23 mouse cellular contexts compared by ENCODE assay signal in genomic region chr2:156956306-156956705, GRCm38 (mm10). TPM values are rescaled to one million over a fixed set of nuclear protein-coding genes. Genes with fewer than 3 reads are reported as not detected.
DNase-seq lines count a peak whose midpoint lies in the region; ATAC-seq and TF ChIP-seq lines count a peak whose summit lies in the region.
"Had no signal": no experiment of that assay in that cellular context is flagged by ENCODE, and none has a peak within 500 bp of the region (broad histone marks: within the 10 kb centered on the region; RNA-seq: fewer than 3 reads in every experiment).

No protein-coding gene starts in this region.

- peak; percentile 70 for ATAC-seq in intestine, embryonic 16.5 days
- ATAC-seq in liver, embryonic 14.5 days (ENCODE audit: insufficient read depth), result peak; percentile 90
- ATAC-seq in stomach, embryonic 15.5 days (ENCODE audit: insufficient read depth, low FRiP score, low read depth), result peak; percentile 75; the same call in 1 of the 2 replicates
- ATAC-seq: inflammation-experienced regulatory T-cells, adult 6 months; midbrain, embryonic 15.5 days had no signal

- no peak overlapping the region for H3K4me3 ChIP-seq in heart, embryonic 10.5 days
- H3K4me3 ChIP-seq in intestine, embryonic 16.5 days (ENCODE audit: low read length), result no peak overlapping the region
- H3K4me3 ChIP-seq in liver, embryonic 14.5 days (ENCODE audit: insufficient read depth in 1 of 2, low read depth in 2 of 2, low read length in 2 of 2), result no peak overlapping the region
- no peak overlapping the region for H3K4me3 ChIP-seq in stomach, embryonic 15.5 days (replicated peaks)
- H3K4me3 ChIP-seq: embryonic facial prominence, embryonic 10.5 days; heart, adult 2 months; hindbrain, embryonic 13.5 days; limb, embryonic 13.5 days; midbrain, embryonic 15.5 days; myocyte; neural tube, embryonic 13.5 days had no signal

- peaks cover 8% of the 10 kb centered on the region; the same call in 1 of the 2 replicates for H3K4me1 ChIP-seq in heart, embryonic 10.5 days
- no peaks in the 10 kb centered on the region for H3K4me1 ChIP-seq in intestine, embryonic 16.5 days (ENCODE audit: control insufficient read depth, insufficient read depth, low read length)
- H3K4me1 ChIP-seq in liver, embryonic 14.5 days (replicated peaks; ENCODE audit: control insufficient read depth in 2 of 2, insufficient read depth in 2 of 2, low read length in 1 of 2), result peaks cover 35 to 39% of the 10 kb centered on the region in 2 experiments
- no peaks in the 10 kb centered on the region for H3K4me1 ChIP-seq in stomach, embryonic 15.5 days
- H3K4me1 ChIP-seq: embryonic facial prominence, embryonic 10.5 days; hindbrain, embryonic 13.5 days; limb, embryonic 13.5 days; midbrain, embryonic 15.5 days; neural tube, embryonic 13.5 days had no signal

- no peaks in the 10 kb centered on the region for H3K9me3 ChIP-seq in heart, embryonic 10.5 days
- H3K9me3 ChIP-seq in intestine, embryonic 16.5 days (ENCODE audit: control insufficient read depth, low read length), result no peaks in the 10 kb centered on the region
- H3K9me3 ChIP-seq in liver, embryonic 14.5 days (ENCODE audit: control insufficient read depth, low read length), result no peaks in the 10 kb centered on the region
- H3K9me3 ChIP-seq in stomach, embryonic 15.5 days, result no peaks in the 10 kb centered on the region
- H3K9me3 ChIP-seq: embryonic facial prominence, embryonic 10.5 days; hindbrain, embryonic 13.5 days; limb, embryonic 13.5 days; midbrain, embryonic 15.5 days; neural tube, embryonic 13.5 days had no signal

- H3K9ac ChIP-seq in intestine, embryonic 16.5 days (ENCODE audit: low read depth, low read length), result no peak overlapping the region
- H3K9ac ChIP-seq in liver, embryonic 14.5 days (replicated peaks), result peak overlapping the region; percentile 23; the same call in 1 of the 2 replicates
- H3K9ac ChIP-seq in stomach, embryonic 15.5 days, result no peak overlapping the region
- H3K9ac ChIP-seq: hindbrain, embryonic 13.5 days; limb, embryonic 13.5 days; lung, embryonic 14.5 days; midbrain, embryonic 15.5 days; neural tube, embryonic 13.5 days had no signal

- intact Hi-C loops in heart, postnatal 14 days (cut with DNase I), result no loop called here

- WGBS in heart, embryonic 10.5 days, result 72% methylated on average over 7 of the region's 7 CpGs
- 69% methylated on average over 7 of the region's 7 CpGs for WGBS in intestine, embryonic 16.5 days
- WGBS in liver, embryonic 14.5 days (ENCODE audit: insufficient replicate concordance), result 26% methylated on average over 7 of the region's 7 CpGs
- WGBS in stomach, embryonic 15.5 days, result 73% methylated on average over 7 of the region's 7 CpGs

- TF ChIP-seq EP300 in liver, embryonic 14.5 days (IDR thresholded peaks at IDR 0.05; ENCODE audit: low read depth), result peak; percentile 84

- peaks cover 4% of the 10 kb centered on the region; the same call in 1 of the 2 replicates for H3K36me3 ChIP-seq in heart, embryonic 10.5 days
- no peaks in the 10 kb centered on the region; the same call in 1 of the 2 replicates for H3K36me3 ChIP-seq in intestine, embryonic 16.5 days (ENCODE audit: control insufficient read depth, insufficient read depth, low read length)
- H3K36me3 ChIP-seq in liver, embryonic 14.5 days (replicated peaks; ENCODE audit: control insufficient read depth, insufficient read depth, low read depth), result peaks cover 3% of the 10 kb centered on the region
- H3K36me3 ChIP-seq in stomach, embryonic 15.5 days, result no peaks in the 10 kb centered on the region
- H3K36me3 ChIP-seq: limb, embryonic 13.5 days; midbrain, embryonic 15.5 days had no signal

- no peak overlapping the region for H3K4me2 ChIP-seq in intestine, embryonic 16.5 days (ENCODE audit: low read depth, low read length)
- H3K4me2 ChIP-seq in liver, embryonic 14.5 days (ENCODE audit: low read depth), result peak overlapping the region; percentile 42
- H3K4me2 ChIP-seq in stomach, embryonic 15.5 days, result no peak overlapping the region
- H3K4me2 ChIP-seq: hindbrain, embryonic 13.5 days; limb, embryonic 13.5 days; lung, embryonic 14.5 days; midbrain, embryonic 15.5 days; neural tube, embryonic 13.5 days had no signal

- peak; percentile 81 for DNase-seq in heart, embryonic 10.5 days (ENCODE audit: low spot score)
- DNase-seq in heart, postnatal 14 days, result no peak
- peak; percentile 75 to 77 (median 76) for DNase-seq in liver, embryonic 14.5 days (ENCODE audit: low read depth in 3 of 3, low spot score in 3 of 3)
- no peak for DNase-seq in adrenal gland, adult 18-20 months (ENCODE audit: low spot score in 2 of 2)
- no peak for DNase-seq in adrenal gland, postnatal 14 days
- DNase-seq in right cerebral cortex, adult 18-20 months, result no peak
- DNase-seq: cerebellum, adult 9-10 months; gastrocnemius, postnatal 36 days; heart, adult 2 months; heart, postnatal 36 days; kidney, postnatal 25 days; lung, embryonic 14.5 days; lung, postnatal 36 days; thymus, postnatal 14 days had no signal

- peak; percentile 30; the same call in 1 of the 2 replicates for TF ChIP-seq CTCF in liver, embryonic 14.5 days (IDR thresholded peaks at IDR 0.05; ENCODE audit: low read depth)

- no peak overlapping the region for H3K27ac ChIP-seq in heart, embryonic 10.5 days
- no peak overlapping the region for H3K27ac ChIP-seq in intestine, embryonic 16.5 days (ENCODE audit: low read length)
- H3K27ac ChIP-seq in liver, embryonic 14.5 days, result peak overlapping the region; percentile 74
- no peak overlapping the region for H3K27ac ChIP-seq in stomach, embryonic 15.5 days
- H3K27ac ChIP-seq: embryonic facial prominence, embryonic 10.5 days; heart, adult 2 months; hindbrain, embryonic 13.5 days; limb, embryonic 13.5 days; midbrain, embryonic 15.5 days; neural tube, embryonic 13.5 days had no signal

- no peaks in the 10 kb centered on the region for H3K27me3 ChIP-seq in heart, embryonic 10.5 days (ENCODE audit: insufficient read depth, poor library complexity, severe bottlenecking)
- no peaks in the 10 kb centered on the region for H3K27me3 ChIP-seq in intestine, embryonic 16.5 days (replicated peaks; ENCODE audit: control insufficient read depth, insufficient read depth, low read length)
- no peaks in the 10 kb centered on the region for H3K27me3 ChIP-seq in liver, embryonic 14.5 days (ENCODE audit: control insufficient read depth, insufficient read depth, low read length)
- no peaks in the 10 kb centered on the region for H3K27me3 ChIP-seq in stomach, embryonic 15.5 days (replicated peaks)
- H3K27me3 ChIP-seq: hindbrain, embryonic 13.5 days; limb, embryonic 13.5 days; midbrain, embryonic 15.5 days; neural tube, embryonic 13.5 days had no signal

RNA-seq across cellular contexts. Expression of gene Ndrg3, which starts 35.5 kb away (rescaled TPM):
- 42.1 and 46.2 TPM in 2 replicates for polyA plus RNA-seq in heart, embryonic 10.5 days (2016; fragmentation: Nextera tagmentation; extraction: Ambion mirVana)
- total RNA-seq in heart, postnatal 14 days (2021), result 10 to 100 TPM; 23.3 to 24.5 TPM
- 46.7 and 47.6 TPM in 2 replicates for polyA plus RNA-seq in intestine, embryonic 16.5 days (2015; fragmentation: Nextera tagmentation; extraction: Ambion mirVana)
- 30.3 and 31.7 TPM in 2 replicates for polyA plus RNA-seq in liver, embryonic 14.5 days (2012; rRNA removed)
- 29.2 and 34.8 TPM in 2 replicates for polyA plus RNA-seq in liver, embryonic 14.5 days (2014; fragmentation: Nextera tagmentation; extraction: Ambion mirVana)
- 39.5 and 44.0 TPM in 2 replicates for polyA plus RNA-seq in stomach, embryonic 15.5 days (2015; fragmentation: Nextera tagmentation; extraction: Ambion mirVana)
- 10 to 100 TPM; 61.0 to 87.7 TPM for total RNA-seq in adrenal gland, adult 18-20 months (2021)
- total RNA-seq in adrenal gland, postnatal 14 days (2021), result 53.4 and 64.4 TPM in 2 replicates

RNA-seq across cellular contexts. Expression of gene Dsn1, which starts 50.6 kb away (rescaled TPM):
- 43.7 and 44.0 TPM in 2 replicates for polyA plus RNA-seq in heart, embryonic 10.5 days (2016; fragmentation: Nextera tagmentation; extraction: Ambion mirVana)
- total RNA-seq in heart, postnatal 14 days (2021), result 1 to 10 TPM; 3.9 to 4.1 TPM
- 23.4 and 25.3 TPM in 2 replicates for polyA plus RNA-seq in intestine, embryonic 16.5 days (2015; fragmentation: Nextera tagmentation; extraction: Ambion mirVana)
- polyA plus RNA-seq in liver, embryonic 14.5 days (2012; rRNA removed), result 11.2 and 19.2 TPM in 2 replicates
- polyA plus RNA-seq in liver, embryonic 14.5 days (2014; fragmentation: Nextera tagmentation; extraction: Ambion mirVana), result 30.2 and 30.6 TPM in 2 replicates
- 27.3 and 29.6 TPM in 2 replicates for polyA plus RNA-seq in stomach, embryonic 15.5 days (2015; fragmentation: Nextera tagmentation; extraction: Ambion mirVana)
- 1 to 10 TPM; 2.8 to 3.8 TPM for total RNA-seq in adrenal gland, adult 18-20 months (2021)
- total RNA-seq in adrenal gland, postnatal 14 days (2021), result 8.3 and 9.2 TPM in 2 replicates

Comparison
In these comparisons a context has a peak if more than half of its experiments do, and no peak if none do; other contexts are left out.
1. DNase-seq: peak in heart, embryonic 10.5 days (single experiment) and liver, embryonic 14.5 days (3 of 3); none in heart, postnatal 14 days (0 of 2), adrenal gland, adult 18-20 months (0 of 2), adrenal gland, postnatal 14 days (single experiment) and right cerebral cortex, adult 18-20 months (single experiment).
2. Peak in every context shown above with its lines, with median percentiles within 50 percentile points of each other: ATAC-seq.